9 mouse cellular contexts compared by ENCODE assay signal in genomic region chr5:144189950-144190583, GRCm38 (mm10). TPM values are rescaled to one million over a fixed set of nuclear protein-coding genes. Genes with fewer than 3 reads are reported as not detected.
DNase-seq lines count a peak whose midpoint lies in the region; ATAC-seq and TF ChIP-seq lines count a peak whose summit lies in the region.
"Had no signal": no experiment of that assay in that cellular context is flagged by ENCODE, and none has a peak within 500 bp of the region (broad histone marks: within the 10 kb centered on the region; RNA-seq: fewer than 3 reads in every experiment).

Gene Bhlha15 (plus strand): TSS chr5:144190286.

- WGBS in heart, adult 2 months = 9% methylated on average over 25 of the region's 26 CpGs
- 5% methylated on average over 26 of the region's 26 CpGs for WGBS in limb, embryonic 10.5 days
- WGBS in stomach, embryonic 14.5 days = 3% methylated on average over 25 of the region's 26 CpGs

- DNase-seq in heart, adult 2 months = peak; percentile 45 to 61
- DNase-seq in heart, postnatal 25 days (ENCODE audit: low spot score) = no peak
- peak; percentile 61 for DNase-seq in embryo, embryonic 9.5 days (ENCODE audit: extremely low spot score)
- peak; percentile 66 for DNase-seq in limb, embryonic 10.5 days (ENCODE audit: low spot score)
- peak; percentile 44 for DNase-seq in mesoderm, embryonic 11.5 days (ENCODE audit: low read depth, low spot score)
- DNase-seq in frontal cortex, adult 2 months (ENCODE audit: extremely low spot score in 1 of 2, low spot score in 1 of 2) = no peak

- H3K4me3 ChIP-seq in heart, adult 2 months = no peak within 1 kb of the TSS
- peak within 1 kb of the TSS; percentile 44 for H3K4me3 ChIP-seq in limb, embryonic 10.5 days
- H3K4me3 ChIP-seq in stomach, embryonic 14.5 days (ENCODE audit: low read depth, low read length) = peak within 1 kb of the TSS; percentile 19
- H3K4me3 ChIP-seq: myocyte had no signal

- ATAC-seq in hematopoietic stem cell, adult 5-6 weeks (replicated peaks in 1 of 2; ENCODE audit: insufficient read depth in 1 of 2, low FRiP score in 2 of 2, low TSS enrichment in 1 of 2, low read depth in 1 of 2, poor library complexity in 2 of 2, severe bottlenecking in 2 of 2) = peak; percentile 63 to 67
- ATAC-seq in stomach, embryonic 14.5 days (ENCODE audit: insufficient number of reproducible peaks, insufficient read depth, low FRiP score, low read depth) = peak; percentile 73

- H3K9me3 ChIP-seq in limb, embryonic 10.5 days (replicated peaks) = no peaks in the 10 kb centered on the region
- H3K9me3 ChIP-seq in stomach, embryonic 14.5 days (ENCODE audit: control insufficient read depth, low read depth, low read length) = no peaks in the 10 kb centered on the region

- no peak for TF ChIP-seq EP300 in heart, adult 2 months (IDR thresholded peaks at IDR 0.05; ENCODE audit: insufficient read depth, low read depth, low read length)

- H3K4me2 ChIP-seq in stomach, embryonic 14.5 days (replicated peaks; ENCODE audit: low read depth, low read length) = peak within 1 kb of the TSS; percentile 53

- H3K36me3 ChIP-seq in heart, adult 2 months (ENCODE audit: control insufficient read depth, insufficient read depth, low read length) = no peaks in the 10 kb centered on the region
- H3K36me3 ChIP-seq in limb, embryonic 10.5 days = peaks cover 29% of the 10 kb centered on the region
- no peaks in the 10 kb centered on the region; the same call in 1 of the 2 replicates for H3K36me3 ChIP-seq in stomach, embryonic 14.5 days (ENCODE audit: control insufficient read depth, insufficient read depth, low read length)

- TF ChIP-seq CTCF in heart, adult 2 months (IDR thresholded peaks at IDR 0.05) = no peak

- H3K9ac ChIP-seq in heart, adult 2 months (ENCODE audit: low read depth, low read length) = no peak within 1 kb of the TSS
- peak within 1 kb of the TSS; percentile 14; the same call in 1 of the 2 replicates for H3K9ac ChIP-seq in stomach, embryonic 14.5 days (replicated peaks; ENCODE audit: low read depth, low read length)

- H3K27me3 ChIP-seq in heart, adult 2 months (ENCODE audit: control insufficient read depth, insufficient read depth, low read length) = no peaks in the 10 kb centered on the region
- H3K27me3 ChIP-seq in limb, embryonic 10.5 days (ENCODE audit: low read depth, poor library complexity, severe bottlenecking) = peaks cover 7% of the 10 kb centered on the region; the same call in 1 of the 2 replicates
- no peaks in the 10 kb centered on the region for H3K27me3 ChIP-seq in stomach, embryonic 14.5 days (ENCODE audit: control insufficient read depth, insufficient read depth, low read length)

- H3K79me2 ChIP-seq in heart, adult 2 months (replicated peaks; ENCODE audit: control insufficient read depth, insufficient read depth, low read length) = no peaks in the 10 kb centered on the region

- H3K4me1 ChIP-seq in heart, adult 2 months (ENCODE audit: control insufficient read depth, insufficient read depth, low read length) = peaks cover 2% of the 10 kb centered on the region
- peaks cover 24% of the 10 kb centered on the region for H3K4me1 ChIP-seq in limb, embryonic 10.5 days
- 0 out of 2 replicates have a peak, but pooled peaks cover 4% of the 10 kb centered on the region for H3K4me1 ChIP-seq in stomach, embryonic 14.5 days (ENCODE audit: control insufficient read depth, insufficient read depth, low read length)

- no peak within 1 kb of the TSS for H3K27ac ChIP-seq in heart, adult 2 months
- H3K27ac ChIP-seq in limb, embryonic 10.5 days = peak within 1 kb of the TSS; percentile 50; the same call in 1 of the 2 replicates
- H3K27ac ChIP-seq in stomach, embryonic 14.5 days (ENCODE audit: low read length) = peak within 1 kb of the TSS; percentile 39; the same call in 1 of the 2 replicates

- TF ChIP-seq POLR2A in heart, adult 2 months (IDR thresholded peaks at IDR 0.05; ENCODE audit: insufficient read depth, low read depth, low read length) = no peak

- intact Hi-C loops in heart, adult 2 months (cut with DNase I) = no loop called here
- intact Hi-C loops in heart, postnatal 25 days (cut with DNase I) = no loop called here

RNA-seq across cellular contexts. Expression of gene Bhlha15, which starts in this region (rescaled TPM):
- not detected for total RNA-seq in heart, adult 2 months (2021)
- 0.08 and 0.12 TPM in 2 replicates for polyA plus RNA-seq in heart, adult 2 months (2012; rRNA removed)
- not detected for total RNA-seq in heart, postnatal 25 days (2021)
- total RNA-seq in hematopoietic stem cell, adult 5-6 weeks (2017) = 0.10 and 0.25 TPM in 2 replicates
- polyA plus RNA-seq in limb, embryonic 10.5 days (2016; fragmentation: Nextera tagmentation; extraction: Ambion mirVana) = 0.11 and 0.18 TPM in 2 replicates
- 0.32 and 2.5 TPM in 2 replicates for polyA plus RNA-seq in stomach, embryonic 14.5 days (2014; fragmentation: Nextera tagmentation; extraction: Ambion mirVana)
- polyA plus RNA-seq in frontal cortex, adult 2 months (2012; rRNA removed) = 0.04 and 0.11 TPM in 2 replicates

Comparison
In these comparisons a context has a peak if more than half of its experiments do, and no peak if none do; other contexts are left out.
1. Peak in DNase-seq in heart, adult 2 months; RNA of the gene not detected or under 1 TPM.
2. Peak in ATAC-seq in hematopoietic stem cell, adult 5-6 weeks; RNA of the gene not detected or under 1 TPM.
3. Peak in DNase-seq, H3K4me3 ChIP-seq and H3K27ac ChIP-seq in limb, embryonic 10.5 days; RNA of the gene not detected or under 1 TPM.
4. DNase-seq: peak in embryo, embryonic 9.5 days (single experiment) and mesoderm, embryonic 11.5 days (single experiment); none in heart, postnatal 25 days (single experiment) and frontal cortex, adult 2 months (0 of 2).